Mouse (Mus musculus): ENCODE measurements around the gene Cdk20.

GRCm38 (mm10) chr13:64421386-64421785, 10.7 kb upstream of the Cdk20 start:
- TF ChIP-seq CTCF (IDR thresholded peaks at IDR 0.05; ENCODE audit: borderline replicate concordance, extremely low read depth, insufficient read depth, insufficient read length) (no peak), POLR2A (IDR thresholded peaks at IDR 0.05; ENCODE audit: borderline replicate concordance, extremely low read depth, insufficient read depth, insufficient read length, poor library complexity, severe bottlenecking) (no peak)
